Mouse (Mus musculus) heart, postnatal 10 days (tissue): Measurements from ENCODE around the gene Gprasp2. TPM values are rescaled to one million over a fixed set of nuclear protein-coding genes. Genes with fewer than 3 reads are reported as not detected.
A peak's percentile ranks its signal among the peaks of the same experiment; 100 is the strongest.
"Not testable (repeated sequence)": the region's sequence is repeated elsewhere in the genome, so short reads cannot be mapped to it uniquely, and the experiment has no call there.

Experiments used
- DNase-seq, 2 experiments: peaks; one replicate each; pipeline ENCODE4 v3.0.0; 2021
- intact Hi-C: fragments of 180-260 bp; cut with DNase I; formaldehyde crosslinking; loops from one replicate; pipeline ENCODE4 v1.15.1; 2025
- total RNA-seq, 2 experiments: library from RNA; stranded (reverse); gene quantifications; 2 replicates each; pipeline ENCODE4 v1.2.3; 2021

Gene Gprasp2
- total RNA-seq, result 1 to 10 TPM; 3.7 to 7.3 TPM

DNA sequence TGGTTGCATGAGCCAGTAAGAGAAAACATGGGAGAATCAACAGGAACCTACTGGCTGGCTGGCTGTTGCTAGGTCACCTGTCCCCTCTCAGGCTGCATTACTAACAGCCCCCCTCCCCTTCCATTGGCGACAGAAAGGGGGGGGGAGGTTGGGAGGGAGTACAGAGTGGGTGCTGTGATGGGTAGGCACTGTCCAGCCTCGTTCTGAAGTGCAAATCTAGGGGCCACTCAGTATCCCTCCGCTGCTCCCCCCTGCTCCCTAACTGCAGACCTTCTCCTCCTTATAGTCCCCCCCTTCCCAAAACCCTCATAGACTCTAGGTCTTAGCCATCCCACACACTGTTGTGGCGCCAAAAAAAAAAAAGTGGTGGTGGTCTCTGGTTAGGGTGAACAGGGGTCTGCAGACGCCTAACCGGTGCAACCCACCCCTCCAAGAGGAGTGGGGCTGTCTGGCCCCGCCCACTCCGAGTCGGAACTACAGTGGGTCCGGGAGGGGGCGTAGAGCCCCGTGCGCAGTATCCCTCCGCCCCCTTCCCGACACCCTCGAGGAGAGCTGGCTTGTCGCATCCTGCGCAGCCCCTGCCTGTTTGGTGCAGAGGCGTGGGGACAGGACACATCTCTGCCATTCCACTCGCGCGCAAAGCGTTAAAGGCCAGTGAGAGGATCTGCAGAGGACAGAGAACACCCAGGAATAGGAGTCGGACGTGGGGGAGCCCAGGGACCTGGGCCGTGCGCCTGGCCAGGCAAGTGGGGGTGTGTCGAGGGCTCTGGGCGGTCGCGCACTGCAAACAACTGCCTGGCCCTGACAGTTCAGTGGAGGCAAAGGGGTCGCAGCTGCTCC, at the start of gene Gprasp2:
Gene Gprasp2 (plus strand): TSS at position 514 of the 840 bp plus-strand sequence.
- intact Hi-C loops, result not testable (repeated sequence)
- peak; percentile 18 to 34 for DNase-seq

DNA sequence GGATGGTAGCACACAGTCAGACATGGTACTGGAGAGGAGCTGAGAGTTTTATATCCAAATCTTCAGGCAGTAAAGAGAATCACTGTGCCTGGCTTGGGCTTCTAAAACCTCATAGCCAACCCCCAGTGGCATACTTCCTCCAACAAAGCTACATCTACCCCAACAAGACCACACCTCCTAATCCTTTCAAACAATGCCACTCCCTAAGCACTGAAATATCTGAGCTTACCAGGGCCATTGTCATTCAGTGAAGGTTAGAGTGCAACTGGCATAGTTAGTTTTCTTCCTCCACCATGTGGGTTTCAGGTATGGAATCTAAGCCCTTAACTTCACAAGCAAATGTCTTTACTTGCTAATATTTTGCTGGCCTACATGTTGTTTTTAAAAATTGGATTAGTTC, 47.3 kb upstream of the Gprasp2 start:
- no peak for DNase-seq
- intact Hi-C loops, result loop anchor here (5.0 kb wide), 1 partner anchor 39 kb away; no protein-coding TSS in a partner anchor

DNA sequence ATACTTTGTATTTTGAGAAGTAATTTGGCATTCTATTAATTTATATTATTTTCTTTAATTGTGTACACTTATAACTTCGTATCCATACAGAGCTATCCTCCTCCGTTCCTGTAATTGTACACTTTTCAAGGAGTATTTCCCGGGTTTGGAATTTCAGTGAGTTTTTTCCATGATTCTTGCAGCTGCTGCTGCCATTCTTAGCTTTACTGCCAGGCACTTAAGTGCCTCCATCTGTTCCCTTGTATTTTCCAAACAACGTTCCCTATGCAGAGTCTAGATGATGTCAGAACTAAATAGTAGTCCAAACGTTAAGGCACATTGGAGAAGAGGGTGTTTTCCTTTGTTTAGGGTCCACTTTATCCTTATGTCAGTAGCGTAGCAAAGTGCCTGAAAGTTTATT, 46.5 kb upstream of the Gprasp2 start:
- intact Hi-C loops, result loop anchor here (5.0 kb wide), 1 partner anchor 40 kb away; no protein-coding TSS in a partner anchor
- DNase-seq, result no peak

DNA sequence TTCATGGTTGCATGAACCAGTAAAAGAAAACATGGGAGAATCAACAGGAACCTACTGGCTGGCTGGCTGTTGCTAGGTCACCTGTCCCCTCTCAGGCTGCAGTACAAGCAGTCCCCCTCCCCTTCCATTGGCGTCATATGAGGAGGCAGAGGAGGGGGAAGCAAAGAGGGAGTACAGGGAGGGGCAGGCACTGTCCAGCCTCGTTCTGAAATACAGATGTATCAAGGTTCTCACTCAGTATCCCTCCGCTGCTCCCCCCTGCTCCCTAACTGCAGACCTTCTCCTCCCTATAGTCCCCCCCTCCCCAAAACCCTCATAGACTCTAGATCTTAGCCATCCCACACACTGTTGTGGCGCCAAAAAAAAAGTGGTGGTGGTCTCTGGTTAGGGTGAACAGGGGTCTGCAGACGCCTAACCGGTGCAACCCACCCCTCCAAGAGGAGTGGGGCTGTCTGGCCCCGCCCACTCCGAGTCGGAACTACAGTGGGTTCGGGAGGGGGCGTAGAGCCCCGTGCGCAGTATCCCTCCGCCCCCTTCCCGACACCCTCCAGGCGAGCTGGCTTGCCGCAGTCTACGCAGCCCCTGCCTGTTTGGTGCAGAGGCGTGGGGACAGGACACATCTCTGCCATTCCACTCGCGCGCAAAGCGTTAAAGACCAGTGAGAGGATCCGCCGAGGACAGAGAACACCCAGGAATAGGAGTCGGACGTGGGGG, 43.1 kb upstream of the Gprasp2 start:
- DNase-seq, result peak; percentile 44 to 46

DNA sequence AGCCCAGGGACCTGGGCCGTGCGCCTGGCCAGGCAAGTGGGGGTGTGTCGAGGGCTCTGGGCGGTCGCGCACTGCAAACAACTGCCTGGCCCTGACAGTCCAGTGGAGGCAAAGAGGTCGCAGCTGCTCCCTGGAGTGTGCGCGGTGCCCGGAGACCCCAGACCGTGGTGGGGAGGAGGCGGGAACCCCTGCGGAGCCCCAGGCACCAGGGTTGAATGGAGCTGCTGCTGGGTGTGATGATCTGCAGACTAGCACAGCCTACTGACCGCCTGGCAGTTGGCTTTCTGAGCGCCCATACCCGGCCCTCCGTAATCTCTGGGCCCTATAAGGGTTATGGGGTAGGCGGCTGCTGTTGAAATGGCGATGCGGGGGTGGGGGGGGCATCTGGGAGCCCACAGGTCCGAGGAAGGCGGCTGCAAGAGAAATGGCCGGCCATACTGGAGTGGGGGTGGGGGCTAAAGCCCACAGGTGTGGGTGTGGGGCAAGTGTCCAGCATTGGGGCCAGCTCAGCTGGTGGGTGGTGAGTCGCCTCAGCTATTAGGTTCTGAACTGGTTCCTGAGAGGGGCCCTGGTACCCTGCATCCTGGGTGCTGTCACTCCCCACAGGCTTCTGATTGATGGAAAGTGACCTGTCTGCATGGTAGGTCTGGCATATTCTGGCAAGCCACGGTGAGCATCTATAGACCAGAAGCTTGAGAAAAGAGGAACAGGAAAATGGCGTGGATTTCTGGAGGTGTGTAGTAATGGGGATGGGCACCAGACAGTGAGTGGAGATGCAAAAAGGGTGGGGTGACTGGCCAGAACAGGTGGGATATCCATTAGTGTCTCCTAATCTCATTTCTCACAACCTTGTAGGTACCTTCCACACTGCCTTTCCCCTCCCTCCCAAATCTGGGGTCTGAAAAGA, 42.3 kb upstream of the Gprasp2 start:
- intact Hi-C loops, DNase-seq: not testable (repeated sequence)

More for the DNA sequence above, 43.1 kb upstream of the Gprasp2 start:
- intact Hi-C loops, result not testable (repeated sequence)

DNA sequence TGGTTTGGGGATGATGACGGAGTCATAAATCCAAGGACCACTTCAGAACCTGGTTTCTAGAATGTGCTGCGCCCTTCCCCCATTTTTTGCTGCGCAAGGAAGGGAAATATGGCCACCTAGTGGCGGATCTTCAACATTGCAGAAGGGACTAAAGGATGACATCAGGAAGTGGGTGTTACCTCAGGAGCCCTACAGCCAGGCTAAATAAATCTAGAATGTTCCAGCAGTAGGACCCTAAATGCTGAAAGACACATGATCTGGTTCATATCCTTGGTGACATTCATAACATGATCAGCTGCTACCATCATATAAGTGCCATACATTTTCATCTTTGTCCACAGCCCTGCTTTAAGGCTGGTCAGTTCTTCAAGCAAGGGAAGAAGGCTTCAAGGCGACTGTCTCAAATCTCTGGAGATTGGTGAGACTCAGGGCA, 41.6 kb upstream of the Gprasp2 start, which contains the start of gene Bhlhb9:
Gene Bhlhb9 (plus strand): TSS at position 383 of the 433 bp plus-strand sequence.
- intact Hi-C loops, result not testable (repeated sequence)
- DNase-seq, result peak; percentile 66 to 68

DNA sequence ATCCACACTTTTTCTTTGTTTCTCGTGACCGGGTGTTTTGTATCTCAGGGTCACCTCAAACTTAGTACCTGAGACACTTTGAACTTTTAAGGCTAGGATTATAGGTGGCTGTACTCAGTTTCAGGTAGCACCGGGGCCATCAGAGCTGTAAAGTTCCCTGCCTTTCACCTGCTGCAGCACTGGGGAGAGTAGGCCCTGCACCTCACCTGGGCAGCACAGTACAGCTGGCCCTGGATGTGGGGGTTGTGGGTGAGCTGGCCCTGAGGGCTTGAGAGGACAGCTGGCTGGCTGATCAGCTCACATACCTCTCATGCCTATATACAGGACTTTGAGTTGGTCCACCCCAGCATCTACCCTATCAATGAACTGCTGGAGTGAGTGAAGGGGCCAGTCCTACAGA, 34.7 kb upstream of the Gprasp2 start:
- intact Hi-C loops, result no loop called here

DNA sequence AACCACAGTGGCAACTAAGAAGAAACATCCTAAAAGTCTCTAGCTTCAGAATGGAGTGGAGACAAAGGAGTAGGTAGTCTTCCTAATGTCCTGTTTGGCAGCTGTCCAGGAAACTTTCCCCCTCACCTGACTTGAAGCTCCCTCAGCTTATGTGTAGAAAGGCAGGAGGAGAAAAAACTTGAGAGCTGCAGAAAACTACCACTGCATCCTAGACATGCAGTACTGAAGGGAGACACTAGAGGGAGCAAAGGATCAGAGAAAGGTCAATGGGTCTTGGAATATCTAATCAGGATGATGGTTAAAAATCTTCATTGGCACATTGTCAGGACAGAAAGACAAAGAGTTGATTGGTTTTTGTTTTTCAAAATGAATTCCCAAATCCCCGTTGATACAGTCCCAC, 33.1 kb upstream of the Gprasp2 start:
- peak; percentile 32 to 67 for DNase-seq

More for the DNA sequence above, 34.7 kb upstream of the Gprasp2 start:
- DNase-seq, result no peak

DNA sequence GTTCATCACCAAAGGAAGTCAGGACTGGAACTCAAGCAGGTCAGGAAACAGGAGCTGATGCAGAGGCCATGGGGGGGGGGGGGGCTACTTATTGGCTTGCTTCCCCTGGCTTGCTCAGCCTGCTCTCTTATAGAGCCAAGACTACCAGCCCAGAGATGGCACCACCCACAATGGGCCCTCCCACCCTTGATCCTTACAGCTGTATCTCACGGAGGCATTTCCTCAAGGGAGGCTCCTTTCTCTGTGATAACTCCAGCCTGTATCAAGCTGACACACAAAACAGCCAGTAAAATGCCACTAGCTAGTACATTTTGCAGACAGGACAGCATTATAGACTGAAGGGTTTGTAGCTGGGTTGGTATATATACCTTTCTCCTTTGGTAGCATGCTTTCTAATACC, 2.9 kb upstream of the Gprasp2 start:
- intact Hi-C loops, DNase-seq: not testable (repeated sequence)

More for the DNA sequence above, 33.1 kb upstream of the Gprasp2 start:
- intact Hi-C loops, result loop anchor here (1.0 to 5.0 kb wide), 2 partner anchors 158 to 172 kb away; no protein-coding TSS in a partner anchor

DNA sequence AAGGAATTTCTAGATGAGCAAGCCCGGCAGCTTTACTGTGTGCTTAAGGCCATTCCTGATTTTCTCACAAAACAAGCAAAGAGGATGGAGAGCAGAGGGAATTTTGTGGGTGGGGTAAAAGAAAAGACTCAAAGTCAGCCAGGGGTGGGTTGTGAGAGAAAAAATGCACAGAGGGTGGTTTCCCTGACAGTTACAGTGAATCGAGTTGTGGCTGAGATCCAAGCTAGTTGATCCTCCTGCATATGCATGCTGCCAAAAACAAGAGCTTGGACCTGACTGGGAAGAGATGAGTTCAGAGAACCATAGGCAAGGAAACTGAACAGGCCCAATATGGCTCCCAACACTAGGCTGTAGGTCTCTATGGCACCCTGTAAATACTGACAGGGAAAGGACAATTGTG, 938 bp upstream of the Gprasp2 start:
- intact Hi-C loops, result no loop called here
- DNase-seq, result no peak

DNA sequence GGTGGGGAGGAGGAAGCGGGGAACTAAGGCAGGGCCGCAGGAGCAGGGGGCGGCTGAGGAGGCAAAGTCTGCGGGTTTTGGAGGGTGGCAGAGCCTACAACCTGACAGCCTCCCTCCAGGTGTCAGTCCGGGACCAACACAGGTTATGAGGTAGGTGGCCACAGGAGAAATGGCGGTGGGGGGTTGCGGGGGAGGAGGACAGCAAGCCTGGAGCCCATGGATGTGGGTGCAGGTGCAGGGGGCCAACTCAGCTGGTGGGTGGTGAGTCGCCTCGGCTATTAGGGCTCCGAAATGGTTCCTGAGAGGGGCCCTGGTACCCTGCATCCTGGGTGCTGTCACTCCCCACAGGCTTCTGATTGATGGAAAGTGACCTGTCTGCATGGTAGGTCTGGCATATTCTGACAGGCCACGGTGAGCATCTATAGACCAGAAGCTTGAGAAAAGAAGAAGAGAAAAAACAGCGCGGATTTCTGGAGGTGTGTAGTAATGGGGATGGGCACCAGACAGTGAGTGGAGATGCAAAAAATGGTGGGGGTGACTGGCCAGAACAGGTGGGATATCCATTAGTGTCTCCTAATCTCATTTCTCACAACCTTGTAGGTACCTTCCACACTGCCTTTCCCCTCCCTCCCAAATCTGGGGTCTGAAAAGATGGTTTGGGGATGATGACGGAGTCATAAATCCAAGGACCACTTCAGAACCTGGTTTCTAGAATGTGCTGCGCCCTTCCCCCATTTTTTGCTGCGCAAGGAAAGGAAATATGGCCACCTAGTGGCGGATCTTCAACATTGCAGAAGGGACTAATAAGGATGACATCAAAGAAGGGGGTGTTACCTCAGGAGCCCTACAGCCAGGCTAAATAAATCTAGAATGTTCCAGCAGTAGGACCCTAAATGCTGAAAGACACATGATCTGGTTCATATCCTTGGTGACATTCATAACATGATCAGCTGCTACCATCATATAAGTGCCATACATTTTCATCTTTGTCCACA, 860 bp downstream of the Gprasp2 start:
- DNase-seq, result peak; percentile 41 to 49
- intact Hi-C loops, result not testable (repeated sequence)

DNA sequence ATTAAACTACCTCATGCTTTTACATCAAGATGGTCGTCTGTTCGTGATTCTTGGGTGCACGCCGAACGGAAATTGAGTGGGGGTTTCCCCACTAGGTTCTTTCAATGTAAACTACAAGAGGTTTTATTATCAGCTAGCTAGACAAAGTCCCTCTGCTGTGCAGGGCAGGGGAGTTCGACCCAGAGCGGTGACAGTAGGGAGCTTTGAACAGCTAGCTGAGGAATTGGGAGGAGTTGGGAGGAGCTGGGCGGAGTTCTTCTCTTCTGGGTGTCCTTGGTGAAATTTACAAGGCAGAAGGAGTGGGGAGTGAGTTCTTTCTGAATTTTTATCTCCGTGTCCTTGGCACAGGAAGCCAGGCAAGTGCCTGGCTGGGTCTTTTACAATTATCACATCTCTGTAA, 28.0 kb downstream of the Gprasp2 start:
- intact Hi-C loops, result not testable (repeated sequence)

DNA sequence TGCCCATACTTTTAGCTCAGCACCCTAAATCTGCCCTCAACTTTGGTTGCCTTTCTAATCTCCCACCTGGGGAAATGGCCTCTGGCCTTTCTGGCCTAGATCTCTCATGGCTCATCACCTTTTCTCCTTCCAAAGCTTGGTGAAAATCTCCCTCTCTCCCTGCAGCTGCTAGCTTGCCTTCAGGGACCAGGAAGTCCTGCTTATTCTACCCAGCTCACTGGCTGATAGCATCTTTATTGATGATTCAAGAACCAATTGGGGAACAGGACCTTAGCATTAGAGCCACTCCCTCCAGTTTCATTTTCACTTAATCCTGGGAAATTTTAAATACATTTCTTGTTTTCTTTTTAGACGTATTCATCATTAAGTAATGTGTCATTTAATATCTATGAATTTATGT, 37.8 kb downstream of the Gprasp2 start:
- intact Hi-C loops, result no loop called here
- DNase-seq, result no peak

More for the DNA sequence above, 28.0 kb downstream of the Gprasp2 start:
- not testable (repeated sequence) for DNase-seq

DNA sequence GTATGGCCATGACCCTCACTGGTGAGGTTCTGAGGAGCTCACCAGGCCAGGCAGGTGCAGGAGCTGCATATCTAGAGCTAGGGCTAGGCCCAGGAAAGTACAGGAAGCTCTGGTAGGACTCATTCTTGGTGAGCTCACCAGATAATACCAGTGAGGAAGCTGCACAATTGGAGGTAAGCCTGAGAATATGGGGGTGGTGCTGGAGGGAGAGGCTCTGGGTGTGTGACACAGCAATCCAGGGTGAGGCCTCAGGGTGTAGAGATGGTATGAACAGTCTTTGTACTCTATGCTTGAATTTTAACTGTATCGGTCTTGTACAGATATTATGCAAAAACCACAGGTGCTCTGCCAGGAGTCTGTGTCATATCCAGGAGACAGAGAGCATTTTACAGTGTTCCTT, 40.8 kb downstream of the Gprasp2 start:
- DNase-seq, result no peak
- intact Hi-C loops, result no loop called here

DNA sequence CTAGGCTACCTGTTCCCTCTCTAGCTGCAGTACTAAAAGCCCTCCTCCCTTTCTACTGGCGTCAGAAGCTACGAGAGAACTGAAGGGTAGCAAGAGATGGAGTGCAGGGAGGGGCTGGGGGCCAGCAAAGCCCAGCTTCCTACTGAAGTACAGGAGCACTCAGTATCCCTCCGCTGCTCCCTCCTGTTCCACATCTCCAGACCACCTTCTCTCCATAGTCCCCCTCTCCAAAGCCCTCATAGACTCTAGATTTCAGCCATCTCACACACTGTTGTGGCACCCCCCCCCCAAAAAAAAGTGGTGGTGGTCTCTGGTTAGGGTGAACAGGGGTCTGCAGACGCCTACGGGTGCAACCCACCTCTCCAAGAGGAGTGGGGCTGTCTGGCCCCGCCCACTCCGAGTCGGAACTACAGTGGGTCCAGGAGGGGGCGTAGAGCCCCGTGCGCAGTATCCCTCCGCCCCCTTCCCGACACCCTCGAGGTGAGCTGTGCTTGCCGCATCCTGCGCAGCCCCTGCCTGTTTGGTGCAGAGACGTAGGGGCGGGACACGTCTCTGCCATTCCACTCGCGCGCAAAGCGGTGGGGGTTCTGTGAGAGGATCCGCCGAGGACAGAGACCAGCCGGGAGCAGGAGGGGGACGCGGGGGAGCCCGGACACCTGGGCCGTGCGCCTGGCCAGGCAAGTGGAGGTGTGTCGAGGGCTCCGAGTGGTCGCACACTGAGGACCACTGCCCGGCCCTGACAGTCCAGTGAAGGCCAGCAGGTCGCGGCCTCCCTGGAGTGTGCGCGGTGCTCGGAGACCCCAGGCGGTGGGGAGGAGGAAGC, 46.8 kb downstream of the Gprasp2 start:
- DNase-seq, result peak; percentile 71 to 75
- intact Hi-C loops, result no loop called here

DNA sequence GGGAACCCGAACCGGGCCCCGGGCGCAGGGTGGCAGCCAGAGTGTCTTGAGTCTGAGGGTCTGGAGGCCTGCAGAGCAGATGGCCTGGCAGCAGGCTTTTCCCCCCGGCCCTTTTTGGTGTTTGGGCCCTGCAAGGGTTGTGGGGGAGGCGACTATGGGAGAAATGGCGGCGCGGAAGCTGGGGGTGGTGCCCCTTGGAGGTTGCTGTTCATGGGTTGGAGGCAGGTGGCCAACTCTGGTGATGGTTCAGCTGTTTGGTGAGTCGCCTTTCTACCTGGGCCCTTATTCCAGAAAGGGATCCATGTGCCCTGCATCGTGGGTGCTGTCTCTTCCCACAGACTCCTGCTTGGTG, 47.4 kb downstream of the Gprasp2 start:
- DNase-seq, result peak; percentile 28 to 35
- intact Hi-C loops, result no loop called here
